8 mouse cellular contexts compared by ENCODE assay signal in the genomic region with DNA sequence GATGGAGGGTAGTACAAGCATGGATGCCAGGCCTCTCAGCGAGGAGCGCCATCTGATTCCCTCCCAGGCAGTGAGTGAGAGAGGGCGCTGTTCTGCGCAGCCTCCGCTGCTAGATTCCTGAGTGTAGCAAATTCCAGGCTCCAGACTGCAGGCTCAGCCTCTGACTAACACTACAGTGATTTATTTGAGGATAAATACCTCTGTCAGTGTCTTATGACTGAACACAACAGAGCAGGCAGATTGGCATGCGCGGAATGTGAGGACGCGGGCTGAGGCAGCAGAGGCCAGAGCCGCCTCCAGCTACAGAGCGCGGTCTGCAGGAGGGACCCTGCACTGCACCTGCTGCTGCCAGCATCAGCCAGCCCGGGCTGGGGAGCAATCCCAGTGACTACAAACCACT.
DNase-seq lines count a peak whose midpoint lies in the region; ATAC-seq and TF ChIP-seq lines count a peak whose summit lies in the region.

No protein-coding gene starts in this region.

- H3K36me3 ChIP-seq in embryonic facial prominence, embryonic 14.5 days (ENCODE audit: control insufficient read depth, insufficient read depth, low read length), result peaks cover 49% of the 10 kb centered on the region
- peaks cover 34% of the 10 kb centered on the region for H3K36me3 ChIP-seq in heart, embryonic 10.5 days
- H3K36me3 ChIP-seq in limb, embryonic 12.5 days, result peaks cover 59% of the 10 kb centered on the region
- peaks cover 5% of the 10 kb centered on the region for H3K36me3 ChIP-seq in myocyte (ENCODE audit: control insufficient read depth, insufficient read depth)

- H3K4me2 ChIP-seq in embryonic facial prominence, embryonic 14.5 days (ENCODE audit: low read depth, low read length), result no peak overlapping the region
- no peak overlapping the region for H3K4me2 ChIP-seq in limb, embryonic 12.5 days
- H3K4me2 ChIP-seq in myocyte (ENCODE audit: low read depth), result peak overlapping the region; percentile 64

- H3K9me3 ChIP-seq in embryonic facial prominence, embryonic 14.5 days (ENCODE audit: control insufficient read depth, low read length), result no peaks in the 10 kb centered on the region
- no peaks in the 10 kb centered on the region for H3K9me3 ChIP-seq in heart, embryonic 10.5 days
- H3K9me3 ChIP-seq in limb, embryonic 12.5 days, result no peaks in the 10 kb centered on the region

- no peak overlapping the region for H3K4me3 ChIP-seq in embryonic facial prominence, embryonic 14.5 days (ENCODE audit: low read depth, low read length)
- peak overlapping the region; percentile 15; the same call in 1 of the 2 replicates for H3K4me3 ChIP-seq in heart, embryonic 10.5 days
- no peak overlapping the region for H3K4me3 ChIP-seq in limb, embryonic 12.5 days (replicated peaks)
- no peak overlapping the region for H3K4me3 ChIP-seq in myocyte

- H3K9ac ChIP-seq in embryonic facial prominence, embryonic 14.5 days (ENCODE audit: low read depth, low read length), result no peak overlapping the region
- H3K9ac ChIP-seq in limb, embryonic 12.5 days (replicated peaks), result no peak overlapping the region

- H3K27me3 ChIP-seq in embryonic facial prominence, embryonic 14.5 days (replicated peaks; ENCODE audit: control insufficient read depth, insufficient read depth, low read length), result no peaks in the 10 kb centered on the region
- H3K27me3 ChIP-seq in heart, embryonic 10.5 days (ENCODE audit: insufficient read depth, poor library complexity, severe bottlenecking), result no peaks in the 10 kb centered on the region
- H3K27me3 ChIP-seq in limb, embryonic 12.5 days, result no peaks in the 10 kb centered on the region
- H3K27me3 ChIP-seq in myocyte (ENCODE audit: control insufficient read depth, insufficient read depth, insufficient read length), result no peaks in the 10 kb centered on the region

- 19% methylated on average over 13 of the region's 13 CpGs for WGBS in embryonic facial prominence, embryonic 14.5 days
- WGBS in heart, embryonic 10.5 days, result 13% methylated on average over 13 of the region's 13 CpGs
- WGBS in limb, embryonic 12.5 days, result 21% methylated on average over 13 of the region's 13 CpGs

- peak; percentile 91 for ATAC-seq in embryonic facial prominence, embryonic 14.5 days (ENCODE audit: low read depth)
- ATAC-seq in limb, embryonic 12.5 days (ENCODE audit: insufficient number of reproducible peaks, insufficient read depth, low FRiP score, low TSS enrichment, low read depth), result peak; percentile 80

- peaks cover 64% of the 10 kb centered on the region for H3K4me1 ChIP-seq in embryonic facial prominence, embryonic 14.5 days (ENCODE audit: control insufficient read depth, insufficient read depth, low read length)
- H3K4me1 ChIP-seq in heart, embryonic 10.5 days, result peaks cover 91% of the 10 kb centered on the region
- peaks cover 95% of the 10 kb centered on the region for H3K4me1 ChIP-seq in limb, embryonic 12.5 days (replicated peaks)

- TF ChIP-seq POLR2A in myocyte (IDR thresholded peaks at IDR 0.05; ENCODE audit: insufficient read length, low read depth), result no peak

- H3K27ac ChIP-seq in embryonic facial prominence, embryonic 14.5 days (replicated peaks; ENCODE audit: low read depth, low read length), result peak overlapping the region; percentile 59
- H3K27ac ChIP-seq in heart, embryonic 10.5 days, result peak overlapping the region; percentile 71
- peak overlapping the region; percentile 72 for H3K27ac ChIP-seq in limb, embryonic 12.5 days

- peaks cover 85% of the 10 kb centered on the region for H3K79me2 ChIP-seq in myocyte (ENCODE audit: control insufficient read depth, insufficient read depth)

- DNase-seq in adrenal gland, postnatal 14 days, result peak; percentile 92
- DNase-seq in embryonic facial prominence, embryonic 14.5 days (ENCODE audit: low spot score), result peak; percentile 95
- peak; percentile 95 for DNase-seq in heart, embryonic 10.5 days (ENCODE audit: low spot score)
- peak; percentile 93 for DNase-seq in kidney, adult 9 months
- peak; percentile 54 for DNase-seq in urinary bladder, adult 2 months (ENCODE audit: low spot score)
- DNase-seq in thymus, postnatal 36 days, result no peak

- H3ac ChIP-seq in myocyte (ENCODE audit: control insufficient read depth, insufficient read length), result no peak overlapping the region

TF ChIP-seq in myocyte, 11 proteins besides CTCF, POLR2A, EP300 and RAD21:
- TF ChIP-seq SRF (IDR thresholded peaks at IDR 0.05; ENCODE audit: control insufficient read depth, insufficient read length, low read depth) (no peak), MYOG (IDR thresholded peaks at IDR 0.05; ENCODE audit: control insufficient read depth in 1 of 3, insufficient read depth in 1 of 3, insufficient read length in 2 of 3, low read depth in 2 of 3) (peak in 2 of 3 experiments; percentile 80 to 91), CEBPB (IDR thresholded peaks at IDR 0.05; ENCODE audit: insufficient read depth, poor library complexity, severe bottlenecking) (0 out of 2 replicates have a peak, but pooled peaks have one; percentile 15), TCF3 (IDR thresholded peaks at IDR 0.05; ENCODE audit: insufficient read length, low read depth) (peak; percentile 74), MYOD1 (IDR thresholded peaks at IDR 0.05; ENCODE audit: control insufficient read depth in 1 of 3, insufficient read length in 2 of 3, low read depth in 2 of 3) (peak; percentile 16 to 97 (median 97)), USF1 (IDR thresholded peaks at IDR 0.05; ENCODE audit: low read depth) (no peak), TCF12 (IDR thresholded peaks at IDR 0.05; ENCODE audit: insufficient read depth, poor library complexity, severe bottlenecking) (peak; percentile 39), REST (IDR thresholded peaks at IDR 0.05; ENCODE audit: insufficient read depth, insufficient read length) (no peak), E2F4 (IDR thresholded peaks at IDR 0.05; ENCODE audit: insufficient read depth) (no peak), MAX (IDR thresholded peaks at IDR 0.05; ENCODE audit: low read depth) (no peak)

Comparison
In these comparisons a context has a peak if more than half of its experiments do, and no peak if none do; other contexts are left out.
1. DNase-seq: peak in adrenal gland, postnatal 14 days (single experiment), embryonic facial prominence, embryonic 14.5 days (single experiment), heart, embryonic 10.5 days (single experiment), kidney, adult 9 months (single experiment) and urinary bladder, adult 2 months (single experiment); none in thymus, postnatal 36 days (0 of 2).
2. Peak in every context shown above with its lines, with median percentiles within 50 percentile points of each other: H3K27ac ChIP-seq.